Mouse (Mus musculus) bone marrow, adult 2 months (tissue): Measurements from ENCODE around the gene Zfp658. TPM values are rescaled to one million over a fixed set of nuclear protein-coding genes. Genes with fewer than 3 reads are reported as not detected.

Experiments
- H3K27ac ChIP-seq: fragments of 200-500 bp; 2 replicates; pipeline ENCODE4 v1.5.1; 2012; ENCODE audit warnings: low read depth, mild to moderate bottlenecking, control low read depth, inconsistent platforms, low read length; ENCODE audit not compliant: control insufficient read depth, poor library complexity, insufficient read depth
- H3K4me1 ChIP-seq: fragments of 200-500 bp; 2 replicates; pipeline ENCODE4 v1.6.1; 2011; ENCODE audit warnings: low read length; ENCODE audit not compliant: control insufficient read depth, insufficient read depth
- H3K4me3 ChIP-seq: fragments of 200-500 bp; replicated peaks from 2 replicates; pipeline ENCODE3; 2011; ENCODE audit warnings: mild to moderate bottlenecking, low read depth, low read length, control low read depth; ENCODE audit not compliant: control insufficient read depth
- CTCF ChIP-seq: fragments of 200-500 bp; IDR thresholded peaks from 2 replicates; pipeline ENCODE4 v1.5.1; 2011; ENCODE audit warnings: low read length, control low read depth; ENCODE audit not compliant: control insufficient read depth, insufficient read depth
- POLR2A ChIP-seq: fragments of 200-500 bp; IDR thresholded peaks from 2 replicates; pipeline ENCODE4 v1.6.1; 2011; ENCODE audit warnings: low read depth, mild to moderate bottlenecking, control low read depth, low read length, borderline replicate concordance; ENCODE audit not compliant: control insufficient read depth
- WGBS: fragments of 180-500 bp; shearing (Covaris S2); methylation state at CpG from one replicate; pipeline ENCODE4 v1.1.7; 2018; 5-methylcytosine and 5-hydroxymethylcytosine counted together
- polyA plus RNA-seq: library from polyadenylated mRNA; stranded (reverse); fragments of >200 nt; gene quantifications from 2 replicates; pipeline ENCODE4 v1.2.4, GENCODE M21; 2011; ENCODE audit warnings: low replicate concordance; ENCODE audit not compliant: missing spikeins, insufficient read depth, insufficient read length

Gene Zfp658
- polyA plus RNA-seq, 1 experiment, result 2.9 TPM

DNA sequence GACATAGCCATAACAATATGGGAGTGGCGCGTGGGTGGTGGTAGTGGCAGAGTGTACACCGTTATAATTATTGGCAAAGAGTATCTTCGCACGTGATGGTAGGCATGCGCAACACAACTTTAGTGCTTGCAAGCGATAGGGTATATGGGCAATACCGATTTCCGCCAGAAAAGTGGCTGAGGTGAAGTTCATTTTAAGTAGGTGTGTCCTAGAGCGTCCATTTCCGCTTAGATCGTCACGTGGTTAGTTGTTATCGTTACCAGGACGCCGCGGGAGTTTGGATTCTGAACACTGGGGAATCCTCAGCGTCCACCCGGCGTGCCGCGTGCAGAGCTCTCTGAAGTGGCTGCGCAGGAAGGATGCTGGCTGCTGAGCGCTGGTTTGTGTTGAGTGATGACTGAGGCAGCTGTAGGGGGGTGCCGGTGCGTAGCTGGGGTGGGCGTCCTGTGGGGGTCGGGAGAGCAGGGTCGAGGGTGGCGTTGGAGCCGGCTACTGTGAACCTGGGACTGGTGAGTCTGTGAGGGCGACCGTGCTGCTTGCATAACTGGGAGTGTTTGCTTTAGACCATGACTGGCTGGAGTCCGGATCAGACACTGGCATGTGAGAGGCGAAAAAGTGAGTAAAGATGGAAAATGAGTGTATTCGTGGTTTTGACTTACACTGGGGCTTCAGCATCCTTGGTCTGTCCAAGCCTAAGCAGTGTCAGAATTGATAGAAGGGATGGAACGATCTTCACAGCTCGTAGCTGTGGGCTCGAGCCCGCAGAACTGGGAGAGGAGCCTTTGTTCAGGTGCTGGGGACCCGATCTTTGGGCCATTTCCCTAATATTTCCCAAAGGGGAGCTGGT is 45.1 kb downstream of the Zfp658 start, which contains the start of gene Zfp819:
Gene Zfp819 (plus strand): TSS at position 274 of the 847 bp plus-strand sequence.
- WGBS, result 18% methylated on average over 41 of the region's 41 CpGs
- no peaks in the 10 kb centered on the region; the same call in 1 of the 2 replicates for H3K4me1 ChIP-seq
- no peak within 1 kb of the TSS for H3K4me3 ChIP-seq
- no peak within 1 kb of the TSS for H3K27ac ChIP-seq
- no peak for TF ChIP-seq CTCF
- TF ChIP-seq POLR2A, result no peak

DNA sequence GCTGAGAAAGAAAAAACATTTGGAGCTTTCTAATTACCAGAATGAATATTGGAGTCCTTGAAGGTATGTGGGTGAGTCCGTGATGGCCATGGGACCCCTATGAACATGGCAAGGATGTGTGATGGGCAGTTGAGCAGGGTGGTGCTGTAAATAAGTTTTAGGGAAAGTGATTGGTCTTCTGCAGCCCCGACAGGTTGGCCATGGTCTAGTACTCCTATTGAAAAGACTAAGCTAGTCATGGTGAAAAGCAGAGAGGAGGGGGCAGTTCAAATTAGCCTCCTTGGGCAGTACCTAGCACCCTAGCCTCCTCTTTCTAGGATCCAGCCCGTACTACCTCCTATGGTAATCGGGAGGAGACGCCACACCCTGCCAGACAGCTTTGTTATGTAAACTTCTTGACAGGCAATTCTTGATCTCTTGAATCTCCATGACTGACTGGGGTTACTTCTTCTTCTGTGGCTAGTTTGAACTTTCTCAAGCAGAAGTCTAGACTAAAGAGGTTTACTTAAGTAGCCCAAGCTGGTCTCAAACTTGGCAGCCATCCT is 45.8 kb downstream of the Zfp658 start:
- no peak overlapping the region for H3K27ac ChIP-seq
- no peak overlapping the region for H3K4me3 ChIP-seq
- no peaks in the 10 kb centered on the region; the same call in 1 of the 2 replicates for H3K4me1 ChIP-seq
- TF ChIP-seq CTCF, result no peak
- no peak for TF ChIP-seq POLR2A
- 27% methylated on average over 5 of the region's 5 CpGs for WGBS

DNA sequence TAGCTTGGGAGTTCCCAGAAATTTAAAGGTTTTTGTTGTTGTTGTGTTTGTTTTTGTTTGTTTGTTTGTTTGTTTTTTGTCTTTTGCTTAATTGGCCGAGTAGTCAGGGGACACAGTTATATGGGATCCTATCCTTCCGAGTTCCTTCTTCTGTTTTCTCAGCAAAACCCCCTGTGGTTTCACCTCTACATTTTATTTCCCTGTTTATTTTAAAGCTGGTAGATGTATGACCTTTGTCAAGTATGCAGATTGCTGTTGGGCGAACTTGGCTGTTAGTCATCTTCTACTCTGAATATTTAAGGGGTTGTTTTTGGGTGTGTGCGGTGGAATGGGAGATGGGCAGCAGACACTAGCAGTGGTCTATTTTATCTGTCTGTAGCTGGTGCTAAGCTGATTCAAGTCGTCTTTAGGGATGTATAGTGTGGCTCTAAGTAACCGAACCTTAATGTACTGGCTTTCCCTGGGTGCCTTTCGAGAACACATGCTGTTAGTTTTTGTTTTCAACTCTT is 46.3 kb downstream of the Zfp658 start:
- Histone ChIP-seq H3K4me3 (no peak overlapping the region), H3K27ac (no peak overlapping the region), H3K4me1 (no peaks in the 10 kb centered on the region; the same call in 1 of the 2 replicates)
- 60% methylated on average over 7 of the region's 7 CpGs for WGBS
- TF ChIP-seq POLR2A, result no peak
- TF ChIP-seq CTCF, result no peak

GRCm38 (mm10) chr7:43613816-43614551 is 51.9 kb downstream of the Zfp658 start:
- H3K27ac ChIP-seq, result peak overlapping the region; percentile 26; the same call in 1 of the 2 replicates
- WGBS, result 44% methylated on average over 14 of the region's 14 CpGs
- no peak overlapping the region for H3K4me3 ChIP-seq
- TF ChIP-seq CTCF, result no peak
- TF ChIP-seq POLR2A, result no peak
- peaks cover 3% of the 10 kb centered on the region; the same call in 1 of the 2 replicates for H3K4me1 ChIP-seq

- 33% methylated on average over 7 of the region's 7 CpGs for WGBS
- Histone ChIP-seq H3K27ac (no peak overlapping the region; the same call in 1 of the 2 replicates), H3K4me1 (peaks cover 2% of the 10 kb centered on the region; the same call in 1 of the 2 replicates), H3K4me3 (no peak overlapping the region)
- no peak for TF ChIP-seq CTCF
- TF ChIP-seq POLR2A, result no peak
These were observed 60.9 kb downstream of the Zfp658 start for GRCm38 (mm10) chr7:43622927-43623326.

DNA sequence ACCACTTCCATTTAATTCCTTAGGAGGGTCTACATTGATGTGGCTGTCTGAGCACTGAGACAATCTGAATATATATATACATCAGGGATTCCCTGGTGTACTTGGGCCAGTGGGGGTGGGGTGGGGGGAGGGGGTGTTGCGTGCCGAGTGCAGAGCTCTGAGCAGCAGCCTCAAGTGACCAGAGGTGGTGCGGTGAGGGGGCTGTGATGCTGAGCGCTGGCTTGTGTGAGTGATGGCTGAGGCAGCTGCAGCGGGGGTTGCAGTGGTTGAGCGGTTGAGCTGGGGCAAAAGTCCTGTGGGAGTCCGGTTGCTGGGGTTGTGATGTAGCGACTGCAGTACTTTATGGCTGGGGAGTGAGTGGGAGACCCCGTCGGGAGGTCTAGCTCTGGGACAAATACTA is 61.8 kb downstream of the Zfp658 start:
- H3K4me3 ChIP-seq, result no peak overlapping the region
- no peak overlapping the region for H3K27ac ChIP-seq
- H3K4me1 ChIP-seq, result peaks cover 2% of the 10 kb centered on the region; the same call in 1 of the 2 replicates
- whole genome bisulfite sequencing, result 55% methylated on average over 10 of the region's 10 CpGs
- TF ChIP-seq POLR2A (no peak), CTCF (no peak)

Other genes starting within 250 kb of the Zfp658 start
- gene Zfp715, start 249.0 kb upstream of the Zfp658 start, polyA plus RNA-seq, result 3.4 and 17.7 TPM in 2 replicates
- gene Siglecf, start 210.9 kb upstream of the Zfp658 start, polyA plus RNA-seq, result 0.75 and 3.3 TPM in 2 replicates
- 33.1 and 73.3 TPM in 2 replicates for gene Siglecg, start 154.1 kb upstream of the Zfp658 start, polyA plus RNA-seq
- 1.9 and 2.1 TPM in 2 replicates for gene Lim2, start 134.6 kb upstream of the Zfp658 start, polyA plus RNA-seq
- 18.5 and 43.6 TPM in 2 replicates for gene Nkg7, start 125.2 kb upstream of the Zfp658 start, polyA plus RNA-seq
- 2.0 and 4.7 TPM in 2 replicates for gene Cldnd2, start 121.5 kb upstream of the Zfp658 start, polyA plus RNA-seq
- 149 and 240 TPM in 2 replicates for gene Etfb, start 118.2 kb upstream of the Zfp658 start, polyA plus RNA-seq
- gene Gm45233, start 118.1 kb upstream of the Zfp658 start, polyA plus RNA-seq, result not detected in 2 replicates
- 1.9 and 5.7 TPM in 2 replicates for gene Vsig10l, start 99.1 kb upstream of the Zfp658 start, polyA plus RNA-seq
- not detected in 2 replicates for gene Iglon5, start 72.2 kb upstream of the Zfp658 start, polyA plus RNA-seq
- gene 4931406B18Rik, start 56.3 kb upstream of the Zfp658 start, polyA plus RNA-seq, result 0.85 TPM in 1 of 2 replicates, not detected in the other
- gene Cd33, start 17.8 kb upstream of the Zfp658 start, polyA plus RNA-seq, result 14.2 and 48.4 TPM in 2 replicates
- gene Zfp719, start 17.4 kb downstream of the Zfp658 start, polyA plus RNA-seq, result 1.7 TPM in 2 replicates
- gene Zfp819, start 44.9 kb downstream of the Zfp658 start, polyA plus RNA-seq, result 1.6 TPM in 1 of 2 replicates, not detected in the other
- gene Ceacam18, start 72.5 kb downstream of the Zfp658 start, polyA plus RNA-seq, result not detected in 2 replicates
- 14.5 and 24.2 TPM in 2 replicates for gene Siglece, start 97.9 kb downstream of the Zfp658 start, polyA plus RNA-seq
- gene Ctu1, start 109.8 kb downstream of the Zfp658 start, polyA plus RNA-seq, result 2.4 and 3.6 TPM in 2 replicates
- not detected in 2 replicates for gene Klk14, start 128.2 kb downstream of the Zfp658 start, polyA plus RNA-seq
- gene Klk13, start 150.3 kb downstream of the Zfp658 start, polyA plus RNA-seq, result not detected in 2 replicates
- not detected in 2 replicates for gene Klk12, start 206.6 kb downstream of the Zfp658 start, polyA plus RNA-seq
- gene Klk11, start 212.3 kb downstream of the Zfp658 start, polyA plus RNA-seq, result not detected in 2 replicates
- gene Klk10, start 218.8 kb downstream of the Zfp658 start, polyA plus RNA-seq, result not detected in 2 replicates
- not detected in 2 replicates for gene Klk9, start 229.6 kb downstream of the Zfp658 start, polyA plus RNA-seq
- gene Klk8, start 235.3 kb downstream of the Zfp658 start, polyA plus RNA-seq, result 0.92 and 2.3 TPM in 2 replicates
- not detected in 2 replicates for gene Klk7, start 249.0 kb downstream of the Zfp658 start, polyA plus RNA-seq